Mouse (Mus musculus) cortical plate, adult 2 months (tissue): Measurements from ENCODE around the gene Dusp2. TPM values are rescaled to one million over a fixed set of nuclear protein-coding genes. Genes with fewer than 3 reads are reported as not detected.
"Not testable (repeated sequence)": the region's sequence is repeated elsewhere in the genome, so short reads cannot be mapped to it uniquely, and the experiment has no call there.

ENCODE experiments used
- H3K27ac ChIP-seq: fragments of 200-500 bp; 2 replicates; pipeline ENCODE4 v1.5.1; 2012; ENCODE audit warnings: low read length, control low read depth, inconsistent platforms; ENCODE audit not compliant: insufficient read depth
- H3K4me1 ChIP-seq: fragments of 200-500 bp; 2 replicates; pipeline ENCODE4 v1.6.1; 2011; ENCODE audit warnings: low read length; ENCODE audit not compliant: control insufficient read depth, insufficient read depth
- H3K4me3 ChIP-seq: fragments of 200-500 bp; 2 replicates; pipeline ENCODE4 v1.5.1; 2011; ENCODE audit warnings: mild to moderate bottlenecking, low read length, control low read depth; ENCODE audit not compliant: insufficient read depth
- CTCF ChIP-seq: fragments of 200-500 bp; IDR thresholded peaks from 2 replicates; pipeline ENCODE4 v1.5.1; 2011; ENCODE audit warnings: mild to moderate bottlenecking, control low read depth, low read length; ENCODE audit not compliant: insufficient read depth; ENCODE audit errors: extremely low read depth
- POLR2A ChIP-seq: fragments of 200-500 bp; IDR thresholded peaks from 2 replicates; pipeline ENCODE4 v1.6.1; 2011; ENCODE audit warnings: mild to moderate bottlenecking, low read length, control low read depth; ENCODE audit not compliant: insufficient read depth; ENCODE audit errors: extremely low read depth
- polyA plus RNA-seq: library from polyadenylated mRNA; depleted of rRNA; stranded (reverse); fragments of >200 nt; gene quantifications from 2 replicates; pipeline ENCODE4 v1.2.3, GENCODE M21; 2012; rRNA removed

The Dusp2 gene
- 1.6 and 1.8 TPM in 2 replicates for polyA plus RNA-seq

DNA sequence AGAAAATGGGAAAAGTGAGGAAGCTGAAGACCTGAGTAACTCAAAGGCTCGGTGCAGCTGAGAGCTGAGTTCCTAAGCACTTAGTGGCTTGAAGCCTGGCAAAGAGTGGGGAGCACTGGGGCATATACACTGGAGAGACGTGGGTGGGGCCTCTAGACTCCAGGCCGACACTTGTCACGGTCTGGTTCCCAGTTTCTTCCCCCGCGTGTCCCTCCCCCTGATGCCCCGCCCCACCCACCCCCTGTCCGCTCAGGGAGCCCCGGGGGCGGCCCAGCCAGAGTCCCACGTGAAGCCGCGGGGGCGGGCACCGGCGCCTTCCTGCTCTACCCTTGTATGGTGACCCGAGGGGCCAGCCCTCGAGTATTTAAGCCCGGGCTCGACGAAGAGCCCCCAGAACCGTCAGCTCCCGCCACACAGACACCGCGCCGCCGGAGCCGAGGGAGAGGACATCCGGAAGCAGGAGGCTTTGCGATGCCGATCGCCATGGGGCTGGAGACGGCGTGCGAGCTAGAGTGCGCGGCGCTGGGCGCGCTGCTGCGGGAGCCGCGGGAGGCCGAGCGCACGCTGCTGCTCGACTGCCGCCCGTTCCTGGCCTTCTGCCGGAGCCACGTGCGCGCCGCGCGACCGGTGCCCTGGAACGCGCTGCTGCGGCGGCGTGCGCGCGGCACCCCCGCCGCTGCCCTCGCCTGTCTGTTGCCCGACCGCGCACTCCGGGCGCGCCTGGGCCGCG lies at the start of gene Dusp2:
Dusp2 (plus strand) TSS at position 393 of the 730 bp plus-strand sequence.
- H3K27ac ChIP-seq: no peak within 1 kb of the TSS
- no peak for TF ChIP-seq POLR2A

DNA sequence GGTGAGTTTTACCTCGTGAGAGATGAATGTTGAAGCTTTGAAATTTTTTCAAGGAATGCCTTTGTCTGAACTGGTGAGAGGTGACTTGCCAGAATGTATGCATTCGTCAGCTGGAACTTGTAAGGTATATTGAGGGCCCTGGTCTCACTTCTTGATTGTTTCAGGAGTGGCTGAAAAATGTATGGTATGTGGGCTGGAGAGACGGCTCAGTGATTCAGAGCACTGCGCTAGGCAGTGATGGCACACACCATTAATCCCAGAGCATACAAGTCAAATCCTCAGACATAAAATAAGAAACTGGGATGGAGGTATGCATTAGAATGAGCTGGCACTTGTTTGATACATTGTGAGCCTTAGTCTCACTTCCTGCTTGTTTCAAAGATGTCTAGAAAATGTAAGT lies 43.7 kb upstream of the Dusp2 start:
- no peak overlapping the region for H3K27ac ChIP-seq
- H3K4me1 ChIP-seq: no peaks in the 10 kb centered on the region
- no peak for TF ChIP-seq CTCF
- H3K4me3 ChIP-seq: no peak overlapping the region

More for the DNA sequence above, at the start of gene Dusp2:
- H3K4me1 ChIP-seq: no peaks in the 10 kb centered on the region
- peak within 1 kb of the TSS; percentile 32 for H3K4me3 ChIP-seq

DNA sequence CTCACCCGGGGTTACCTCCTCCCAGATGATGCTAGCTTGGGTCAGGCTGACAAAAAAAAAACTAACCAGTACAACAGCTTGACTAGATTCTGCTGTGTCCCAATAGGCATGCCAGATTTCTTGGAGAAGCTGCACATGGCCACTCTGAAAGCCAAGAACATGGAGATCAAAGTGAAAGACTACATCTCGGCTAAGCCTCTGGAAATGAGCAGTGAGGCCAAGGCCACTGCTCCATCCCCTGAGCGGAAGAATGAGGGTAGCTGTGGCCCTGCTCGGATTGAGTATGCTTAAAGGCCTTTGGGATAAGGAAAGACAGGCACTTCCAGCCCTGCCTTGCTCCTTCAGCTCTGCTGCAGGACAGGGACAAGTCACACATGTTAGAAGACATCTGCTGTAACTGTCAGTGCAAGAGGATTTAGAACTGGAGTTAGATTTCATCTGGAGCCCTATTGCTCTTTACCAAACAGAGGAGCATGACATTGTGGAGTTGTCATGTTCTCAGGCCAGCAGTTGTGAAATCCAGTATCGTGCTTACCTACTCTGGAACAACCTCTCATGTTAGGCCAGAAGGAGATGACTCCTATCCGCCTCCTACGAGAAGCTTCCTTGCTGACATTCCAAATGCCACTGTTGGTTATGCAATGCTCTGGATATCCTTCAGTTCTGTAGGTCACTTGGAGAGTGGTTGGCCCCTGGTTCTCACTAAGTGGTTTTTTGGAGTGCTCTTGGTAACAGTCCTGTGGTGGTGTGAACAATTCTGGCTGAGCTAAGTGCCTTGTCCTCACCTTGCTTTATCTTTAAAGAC lies 38.8 kb upstream of the Dusp2 start:
- no peak for TF ChIP-seq POLR2A
- Histone ChIP-seq H3K4me3 (no peak overlapping the region), H3K27ac (no peak overlapping the region)

DNA sequence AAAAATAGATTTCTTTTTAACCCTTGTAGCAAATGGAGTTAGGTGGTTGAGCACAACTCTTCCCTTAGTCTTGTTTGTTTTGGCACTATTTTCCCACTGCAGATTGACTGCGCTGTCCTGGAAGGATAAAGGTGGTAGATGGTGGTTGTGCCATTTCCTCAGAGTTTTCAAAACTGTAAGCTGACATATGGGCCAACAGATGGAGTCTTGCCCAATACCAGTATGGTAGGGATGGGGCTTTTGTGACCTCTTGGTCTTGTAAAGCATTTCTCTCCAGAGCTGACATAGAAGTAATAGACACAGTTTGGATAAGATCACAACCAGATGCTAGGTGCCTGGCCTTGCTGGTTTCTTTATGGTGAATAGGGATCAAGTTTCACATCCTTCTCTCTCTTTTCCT lies 37.9 kb upstream of the Dusp2 start:
- Histone ChIP-seq H3K4me3 (no peak overlapping the region), H3K27ac (no peak overlapping the region), H3K4me1 (no peaks in the 10 kb centered on the region)
- TF ChIP-seq CTCF (no peak), POLR2A (no peak)

More for the DNA sequence above, 38.8 kb upstream of the Dusp2 start:
- H3K4me1 ChIP-seq: no peaks in the 10 kb centered on the region

DNA sequence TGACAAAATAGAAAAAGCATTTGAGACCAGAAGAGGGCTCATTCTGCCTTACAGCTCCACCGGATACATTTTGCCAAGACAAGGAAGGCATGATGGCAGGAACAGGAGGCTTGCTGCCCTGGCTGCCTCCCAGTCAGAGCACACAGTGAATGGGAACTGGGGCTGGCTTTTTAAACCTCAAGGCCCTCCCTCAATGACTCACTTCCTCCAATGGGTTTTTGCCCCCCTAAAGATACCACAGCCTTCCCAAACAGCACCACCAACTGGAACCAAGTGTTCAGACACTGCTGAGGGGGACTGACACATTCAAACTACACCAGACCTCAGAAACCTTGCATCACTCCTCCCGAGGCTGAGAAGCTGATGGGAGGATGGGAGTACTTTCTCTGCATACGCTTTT lies 35.3 kb upstream of the Dusp2 start:
- H3K4me3 ChIP-seq: no peak overlapping the region
- TF ChIP-seq CTCF (no peak), POLR2A (no peak)
- H3K27ac ChIP-seq: no peak overlapping the region
- no peaks in the 10 kb centered on the region for H3K4me1 ChIP-seq

DNA sequence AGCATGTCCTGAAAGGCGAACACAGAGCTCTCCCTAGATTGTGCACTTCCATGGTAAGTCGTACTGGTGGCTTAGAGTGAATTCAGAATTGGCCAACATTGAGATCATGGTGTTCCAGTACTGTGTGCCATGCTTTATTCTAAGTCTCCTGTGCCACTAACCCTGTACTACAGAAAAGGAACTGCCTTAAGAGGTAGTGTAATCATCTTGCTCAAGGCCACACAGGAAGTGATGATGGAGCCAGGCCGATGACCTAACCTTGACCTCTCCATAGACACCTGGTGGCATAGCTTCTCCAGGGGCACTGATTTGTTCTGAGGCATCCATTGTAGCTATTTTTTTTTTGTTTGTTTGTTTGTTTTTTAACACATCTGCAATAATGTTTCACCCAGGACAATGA lies 34.1 kb upstream of the Dusp2 start:
- Histone ChIP-seq H3K4me3 (no peak overlapping the region), H3K4me1 (no peaks in the 10 kb centered on the region), H3K27ac (no peak overlapping the region)
- TF ChIP-seq CTCF: no peak
- TF ChIP-seq POLR2A: no peak

DNA sequence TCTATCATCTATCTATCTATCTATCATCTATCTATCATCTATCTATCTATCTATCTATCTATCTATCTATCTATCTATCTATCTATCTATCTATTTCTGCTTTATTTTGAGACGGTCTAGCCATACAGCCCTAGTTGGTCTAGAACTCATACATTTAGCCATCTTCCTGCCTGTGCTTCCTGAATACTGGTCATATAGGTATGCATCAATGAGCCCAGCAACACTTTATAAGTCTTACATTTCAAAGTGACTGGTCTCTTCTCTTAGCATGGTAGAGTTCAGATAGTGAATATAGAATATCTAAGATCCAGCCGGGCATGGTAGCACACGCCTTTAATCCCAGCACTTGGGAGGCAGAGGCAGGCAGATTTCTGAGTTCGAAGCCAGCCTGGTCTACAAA lies 31.8 kb upstream of the Dusp2 start:
- not testable (repeated sequence) for H3K27ac ChIP-seq, H3K4me1 ChIP-seq, H3K4me3 ChIP-seq

DNA sequence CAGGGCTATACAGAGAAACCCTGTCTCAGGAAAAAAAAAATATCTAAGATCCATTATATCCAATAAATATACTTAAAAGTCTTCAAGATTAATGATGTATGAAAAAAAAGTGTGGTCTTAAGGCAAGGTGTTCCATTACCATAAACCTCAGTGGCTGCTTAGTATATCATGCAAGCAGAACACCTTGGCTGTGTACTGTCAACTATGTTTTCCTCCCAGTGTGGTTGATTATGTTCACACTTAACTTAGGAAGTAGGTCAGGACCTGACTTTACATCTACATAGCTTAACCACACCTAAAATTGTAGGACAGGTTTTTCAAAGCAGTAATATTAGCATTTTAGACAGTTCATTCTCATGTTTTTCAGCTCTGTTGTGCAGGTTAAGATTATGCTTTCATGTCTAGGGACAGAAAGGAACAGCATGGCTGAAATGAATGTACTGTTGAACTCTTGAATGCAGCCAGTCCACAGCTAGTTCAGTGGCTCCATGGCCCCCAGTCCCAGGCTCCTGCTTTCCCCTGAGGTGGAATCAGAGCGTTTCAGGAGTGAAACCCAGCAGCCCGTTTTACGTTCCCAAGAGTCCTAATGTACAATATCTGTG lies 31.2 kb upstream of the Dusp2 start:
- Histone ChIP-seq H3K4me1 (no peaks in the 10 kb centered on the region), H3K27ac (no peak overlapping the region), H3K4me3 (no peak overlapping the region)
- no peak for TF ChIP-seq CTCF
- no peak for TF ChIP-seq POLR2A

DNA sequence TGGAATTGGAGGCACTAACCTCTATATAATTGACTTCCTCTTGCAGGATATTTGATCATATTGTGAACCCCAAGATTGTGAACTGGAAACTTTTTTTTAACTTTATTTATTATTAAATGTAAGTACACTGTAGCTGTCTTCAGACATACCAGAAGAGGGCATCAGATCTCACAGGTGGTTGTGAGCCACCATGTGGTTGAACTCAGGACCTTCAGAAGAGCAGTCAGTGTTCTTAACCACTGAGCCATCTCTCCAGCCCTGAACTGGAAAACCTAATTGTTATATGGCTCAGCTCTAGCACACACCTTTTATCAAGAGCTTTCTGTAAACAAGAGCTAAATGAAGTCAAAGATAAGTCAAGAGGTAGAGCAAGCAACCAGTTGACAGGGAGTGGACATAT lies 29.8 kb upstream of the Dusp2 start:
- Histone ChIP-seq H3K4me1 (no peaks in the 10 kb centered on the region), H3K4me3 (no peak overlapping the region), H3K27ac (no peak overlapping the region)
- TF ChIP-seq POLR2A: no peak
- TF ChIP-seq CTCF: no peak

DNA sequence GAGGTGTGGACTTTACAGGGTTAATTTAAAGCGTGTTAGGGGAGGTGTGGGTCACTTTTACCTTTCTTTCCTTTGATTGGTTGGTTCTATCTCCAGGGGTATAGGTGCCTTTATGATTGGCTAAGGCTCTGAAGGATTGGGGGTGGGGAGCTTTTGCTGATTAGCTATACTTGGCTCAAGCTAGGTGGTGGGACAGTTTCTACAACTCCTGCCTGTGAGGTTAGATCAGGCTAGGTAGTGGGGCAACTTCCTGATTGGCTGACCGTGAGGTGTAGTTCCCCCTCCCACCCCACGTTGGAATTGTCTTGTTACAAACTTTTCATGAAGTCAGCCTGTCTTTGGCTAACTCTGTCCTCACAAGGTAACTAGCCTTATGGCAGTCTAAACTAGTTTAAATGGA lies 28.8 kb upstream of the Dusp2 start:
- Histone ChIP-seq H3K27ac (no peak overlapping the region), H3K4me1 (no peaks in the 10 kb centered on the region), H3K4me3 (no peak overlapping the region)
- TF ChIP-seq CTCF (no peak), POLR2A (no peak)
